Mouse (Mus musculus) heart, embryonic 13.5 days (tissue): ENCODE data around the gene Polr3b. TPM values are rescaled to one million over a fixed set of nuclear protein-coding genes. Genes with fewer than 3 reads are reported as not detected.

ENCODE experiments used
- ATAC-seq: fragments of 200-750 bp; cut with Nextera tagmentation; 2 replicates; pipeline ENCODE4 v1.8.0; 2017; ENCODE audit warnings: moderate TSS enrichment; ENCODE audit not compliant: insufficient number of reproducible peaks, low FRiP score, low TSS enrichment; ENCODE audit errors: extremely low read depth
- H3K27ac ChIP-seq: fragments of 300-500 bp; sonication (generic); replicated peaks from 2 replicates; pipeline ENCODE4 v1.5.1; 2015; ENCODE audit warnings: moderate library complexity, mild to moderate bottlenecking, inconsistent platforms
- H3K27me3 ChIP-seq: fragments of 300-500 bp; sonication (generic); replicated peaks from 2 replicates; pipeline ENCODE4 v1.6.1; 2015; ENCODE audit warnings: mild to moderate bottlenecking, inconsistent platforms
- H3K36me3 ChIP-seq: fragments of 300-500 bp; sonication (generic); 2 replicates; pipeline ENCODE4 v1.6.1; 2015; ENCODE audit warnings: mild to moderate bottlenecking, inconsistent platforms
- H3K4me1 ChIP-seq: fragments of 300-500 bp; sonication (generic); 2 replicates; pipeline ENCODE4 v1.6.1; 2015; ENCODE audit warnings: inconsistent platforms
- H3K4me2 ChIP-seq: fragments of 300-500 bp; sonication (generic); 2 replicates; pipeline ENCODE4 v1.6.1; 2015; ENCODE audit warnings: inconsistent platforms, mild to moderate bottlenecking, moderate library complexity
- H3K4me3 ChIP-seq: fragments of 300-500 bp; sonication (generic); 2 replicates; pipeline ENCODE4 v1.5.1; 2015; ENCODE audit warnings: moderate library complexity, mild to moderate bottlenecking, inconsistent platforms
- H3K9ac ChIP-seq: fragments of 300-500 bp; sonication (generic); 2 replicates; pipeline ENCODE4 v1.6.1; 2015; ENCODE audit warnings: inconsistent platforms, mild to moderate bottlenecking, moderate library complexity
- H3K9me3 ChIP-seq: fragments of 300-500 bp; sonication (generic); 2 replicates; pipeline ENCODE4 v1.6.1; 2016; ENCODE audit warnings: inconsistent platforms
- WGBS: fragments of 180-500 bp; shearing (Covaris S2); methylation state at CpG from one replicate; pipeline ENCODE4 v1.1.7; 2015; ENCODE audit warnings: mixed read lengths; 5-methylcytosine and 5-hydroxymethylcytosine counted together
- polyA plus RNA-seq: library from polyadenylated mRNA; unstranded; fragments of >200 nt; fragmentation: Nextera tagmentation; extraction: Ambion mirVana; gene quantifications from 2 replicates; pipeline ENCODE4 v1.2.1, GENCODE M21; 2015

The Polr3b gene
- polyA plus RNA-seq, 1 experiment from 2014 or later: 10.7 TPM

GRCm38 (mm10) chr10:84645940-84646339 is 23.8 kb downstream of the Polr3b start:
- no peak overlapping the region for H3K9ac ChIP-seq
- no peak overlapping the region for H3K27ac ChIP-seq
- no peak overlapping the region for H3K4me3 ChIP-seq
- H3K9me3 ChIP-seq: no peaks in the 10 kb centered on the region
- WGBS: 84% methylated on average over 8 of the region's 8 CpGs
- 0 out of 2 replicates have a peak, but pooled peaks cover 2% of the 10 kb centered on the region for H3K4me1 ChIP-seq
- no peaks in the 10 kb centered on the region for H3K27me3 ChIP-seq
- peaks cover 65% of the 10 kb centered on the region for H3K36me3 ChIP-seq
- H3K4me2 ChIP-seq: no peak overlapping the region
- no peak for ATAC-seq

- WGBS: 86% methylated on average over 12 of the region's 12 CpGs
- no peak for ATAC-seq
- H3K27ac ChIP-seq: peak overlapping the region; percentile 9; the same call in 1 of the 2 replicates
These were observed 24.5 kb downstream of the Polr3b start for GRCm38 (mm10) chr10:84646506-84647102.

GRCm38 (mm10) chr10:84647264-84647663 is 25.2 kb downstream of the Polr3b start:
- Histone ChIP-seq H3K4me1 (0 out of 2 replicates have a peak, but pooled peaks cover 2% of the 10 kb centered on the region), H3K27me3 (no peaks in the 10 kb centered on the region), H3K9ac (no peak overlapping the region), H3K4me3 (no peak overlapping the region), H3K36me3 (peaks cover 66% of the 10 kb centered on the region), H3K9me3 (no peaks in the 10 kb centered on the region), H3K27ac (peak overlapping the region; percentile 9; the same call in 1 of the 2 replicates), H3K4me2 (no peak overlapping the region)
- no peak for ATAC-seq
- WGBS: 79% methylated on average over 5 of the region's 5 CpGs

More at GRCm38 (mm10) chr10:84646506-84647102, 24.5 kb downstream of the Polr3b start:
- Histone ChIP-seq H3K36me3 (peaks cover 61% of the 10 kb centered on the region), H3K4me2 (no peak overlapping the region), H3K9me3 (no peaks in the 10 kb centered on the region), H3K4me1 (0 out of 2 replicates have a peak, but pooled peaks cover 2% of the 10 kb centered on the region), H3K27me3 (no peaks in the 10 kb centered on the region), H3K9ac (no peak overlapping the region), H3K4me3 (no peak overlapping the region)

- peaks cover 67% of the 10 kb centered on the region for H3K36me3 ChIP-seq
- H3K27ac ChIP-seq: no peak overlapping the region
- H3K9ac ChIP-seq: no peak overlapping the region
- H3K4me1 ChIP-seq: 0 out of 2 replicates have a peak, but pooled peaks cover 3% of the 10 kb centered on the region
- no peak for ATAC-seq
- 79% methylated on average over 4 of the region's 4 CpGs for WGBS
- no peak overlapping the region for H3K4me2 ChIP-seq
- H3K9me3 ChIP-seq: no peaks in the 10 kb centered on the region
- H3K4me3 ChIP-seq: no peak overlapping the region
- H3K27me3 ChIP-seq: no peaks in the 10 kb centered on the region
These were observed 26.8 kb downstream of the Polr3b start for GRCm38 (mm10) chr10:84648911-84649310.

GRCm38 (mm10) chr10:84654029-84654428 is 31.9 kb downstream of the Polr3b start:
- Histone ChIP-seq H3K9me3 (no peaks in the 10 kb centered on the region), H3K27ac (no peak overlapping the region), H3K4me2 (no peak overlapping the region), H3K9ac (no peak overlapping the region), H3K27me3 (no peaks in the 10 kb centered on the region), H3K4me3 (no peak overlapping the region), H3K4me1 (peaks cover 24% of the 10 kb centered on the region), H3K36me3 (peaks cover 44% of the 10 kb centered on the region)
- WGBS: 79% methylated on average over 4 of the region's 4 CpGs
- no peak for ATAC-seq

GRCm38 (mm10) chr10:84654731-84655130 is 32.6 kb downstream of the Polr3b start:
- Histone ChIP-seq H3K4me3 (no peak overlapping the region), H3K27me3 (no peaks in the 10 kb centered on the region), H3K4me2 (no peak overlapping the region), H3K4me1 (peaks cover 24% of the 10 kb centered on the region), H3K9ac (no peak overlapping the region), H3K9me3 (no peaks in the 10 kb centered on the region), H3K27ac (no peak overlapping the region), H3K36me3 (peaks cover 38% of the 10 kb centered on the region)
- 88% methylated on average over 4 of the region's 4 CpGs for WGBS
- no peak for ATAC-seq

GRCm38 (mm10) chr10:84656618-84657017 is 34.5 kb downstream of the Polr3b start:
- WGBS: 73% methylated on average over 4 of the region's 4 CpGs
- no peak for ATAC-seq
- 0 out of 2 replicates have a peak, but pooled peaks cover 1% of the 10 kb centered on the region for H3K9me3 ChIP-seq
- H3K4me2 ChIP-seq: no peak overlapping the region
- peak overlapping the region; percentile 42 for H3K27ac ChIP-seq
- no peaks in the 10 kb centered on the region for H3K27me3 ChIP-seq
- no peak overlapping the region for H3K9ac ChIP-seq
- H3K4me3 ChIP-seq: no peak overlapping the region
- H3K36me3 ChIP-seq: peaks cover 42% of the 10 kb centered on the region
- peaks cover 24% of the 10 kb centered on the region for H3K4me1 ChIP-seq

- H3K9ac ChIP-seq: no peak overlapping the region
- H3K27ac ChIP-seq: peak overlapping the region; percentile 2
- no peak for ATAC-seq
- WGBS: 41% methylated on average over 6 of the region's 6 CpGs
- H3K4me1 ChIP-seq: peaks cover 24% of the 10 kb centered on the region
- no peak overlapping the region for H3K4me2 ChIP-seq
- no peak overlapping the region for H3K4me3 ChIP-seq
- peaks cover 41% of the 10 kb centered on the region for H3K36me3 ChIP-seq
- H3K9me3 ChIP-seq: 0 out of 2 replicates have a peak, but pooled peaks cover 5% of the 10 kb centered on the region
- no peaks in the 10 kb centered on the region for H3K27me3 ChIP-seq
These were observed 35.5 kb downstream of the Polr3b start for GRCm38 (mm10) chr10:84657437-84658087.

GRCm38 (mm10) chr10:84658088-84658848 is 36.2 kb downstream of the Polr3b start:
- Histone ChIP-seq H3K4me1 (peaks cover 24% of the 10 kb centered on the region), H3K9me3 (0 out of 2 replicates have a peak, but pooled peaks cover 5% of the 10 kb centered on the region), H3K9ac (no peak overlapping the region), H3K27me3 (no peaks in the 10 kb centered on the region), H3K4me2 (no peak overlapping the region), H3K4me3 (no peak overlapping the region), H3K36me3 (peaks cover 34% of the 10 kb centered on the region), H3K27ac (peak overlapping the region; percentile 62)
- 61% methylated on average over 18 of the region's 18 CpGs for WGBS
- no peak for ATAC-seq

GRCm38 (mm10) chr10:84659281-84659680 is 37.2 kb downstream of the Polr3b start:
- H3K36me3 ChIP-seq: peaks cover 36% of the 10 kb centered on the region
- peaks cover 21% of the 10 kb centered on the region for H3K4me1 ChIP-seq
- no peak overlapping the region for H3K9ac ChIP-seq
- H3K27ac ChIP-seq: no peak overlapping the region
- ATAC-seq: no peak
- WGBS: 79% methylated on average over 3 of the region's 3 CpGs
- H3K4me2 ChIP-seq: no peak overlapping the region
- H3K27me3 ChIP-seq: no peaks in the 10 kb centered on the region
- H3K9me3 ChIP-seq: 0 out of 2 replicates have a peak, but pooled peaks cover 5% of the 10 kb centered on the region
- H3K4me3 ChIP-seq: no peak overlapping the region

- 0 out of 2 replicates have a peak, but pooled peaks cover 5% of the 10 kb centered on the region for H3K9me3 ChIP-seq
- ATAC-seq: no peak
- WGBS: 94% methylated on average over 6 of the region's 6 CpGs
These were observed 40.0 kb downstream of the Polr3b start for GRCm38 (mm10) chr10:84662138-84662537.

More at GRCm38 (mm10) chr10:84662138-84662537, 40.0 kb downstream of the Polr3b start:
- Histone ChIP-seq H3K27ac (no peak overlapping the region), H3K4me3 (no peak overlapping the region), H3K36me3 (peaks cover 37% of the 10 kb centered on the region), H3K27me3 (no peaks in the 10 kb centered on the region), H3K9ac (no peak overlapping the region), H3K4me1 (peaks cover 14% of the 10 kb centered on the region), H3K4me2 (no peak overlapping the region)
